Mouse (Mus musculus) megakaryocyte, adult 5-6 weeks (primary cell): ENCODE measurements around the gene Gal3st2. TPM values are rescaled to one million over a fixed set of nuclear protein-coding genes. Genes with fewer than 3 reads are reported as not detected.
"Not testable (repeated sequence)": the region's sequence is repeated elsewhere in the genome, so short reads cannot be mapped to it uniquely, and the experiment has no call there.

Experiments
- ATAC-seq: 2 replicates; pipeline ENCODE4 v1.8.0; 2016; ENCODE audit warnings: mild to moderate bottlenecking, inconsistent platforms; ENCODE audit not compliant: poor library complexity, severe bottlenecking
- total RNA-seq, 2 experiments: library from RNA; stranded (forward) in 1 of 2; stranded (reverse) in 1 of 2; fragments of 153-499, 151-499 nt in 1 of 2; fragments of 221-1000, 200-1000 nt in 1 of 2; gene quantifications; 2 replicates each; pipeline versions ENCODE4 v1.2.3 to v1.2.4; 2015 to 2017

Gene Gal3st2
- total RNA-seq, 2 experiments from 2014 or later = not detected

- ATAC-seq = no peak
Observed at GRCm38 (mm10) chr1:93859619-93860018, 1.5 kb upstream of the Gal3st2 start.

DNA sequence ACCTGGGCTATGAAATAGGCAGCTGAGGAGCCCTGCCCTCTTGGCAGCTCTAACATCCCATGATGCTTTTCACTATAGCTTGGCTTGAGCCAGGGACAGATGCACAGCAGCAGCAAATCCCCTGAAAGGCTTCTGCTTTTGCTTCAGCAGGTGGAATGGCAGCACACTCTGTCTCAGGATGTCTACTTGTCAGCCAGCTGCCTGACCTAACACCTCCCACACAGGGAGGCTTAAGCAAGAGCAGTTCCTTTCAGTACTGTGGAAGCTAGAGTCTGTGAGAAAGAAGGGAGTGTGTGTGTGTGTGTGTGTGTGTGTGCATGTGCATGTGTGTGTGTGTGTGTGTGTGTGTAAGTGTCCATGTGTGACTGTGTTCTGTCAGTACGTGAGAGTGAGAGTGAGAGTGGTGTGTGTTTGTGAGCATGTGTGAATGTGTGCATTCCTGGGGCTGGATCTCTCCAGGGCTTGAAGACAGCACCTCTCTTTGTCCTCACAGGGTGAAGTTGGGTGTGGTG lies 10.5 kb downstream of the Gal3st2 start:
- ATAC-seq = not testable (repeated sequence)

- ATAC-seq = not testable (repeated sequence)
Observed at GRCm38 (mm10) chr1:93874405-93874804, 13.3 kb downstream of the Gal3st2 start.

DNA sequence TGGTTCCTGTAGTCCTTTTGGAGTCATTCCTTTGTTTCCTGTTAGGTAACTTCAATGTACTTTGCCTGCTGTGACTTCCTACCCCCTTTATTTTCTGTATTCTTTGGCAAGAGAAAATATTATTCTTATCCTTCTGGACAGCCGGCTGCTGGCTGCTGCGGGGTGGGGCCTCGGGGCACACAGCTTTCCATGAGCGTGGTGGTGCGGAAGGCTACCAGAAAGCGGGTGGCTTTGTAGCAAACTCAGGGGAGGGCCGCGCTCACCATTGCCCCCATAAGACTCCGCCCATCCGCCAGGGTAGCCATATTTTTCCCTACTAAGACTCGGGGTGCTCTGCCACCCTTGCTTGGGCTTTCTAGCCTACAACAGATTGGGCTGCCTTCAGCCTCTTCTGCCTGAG lies 20.7 kb downstream of the Gal3st2 start:
- not testable (repeated sequence) for ATAC-seq

GRCm38 (mm10) chr1:93890936-93891335 lies 29.8 kb downstream of the Gal3st2 start:
- ATAC-seq = not testable (repeated sequence)

DNA sequence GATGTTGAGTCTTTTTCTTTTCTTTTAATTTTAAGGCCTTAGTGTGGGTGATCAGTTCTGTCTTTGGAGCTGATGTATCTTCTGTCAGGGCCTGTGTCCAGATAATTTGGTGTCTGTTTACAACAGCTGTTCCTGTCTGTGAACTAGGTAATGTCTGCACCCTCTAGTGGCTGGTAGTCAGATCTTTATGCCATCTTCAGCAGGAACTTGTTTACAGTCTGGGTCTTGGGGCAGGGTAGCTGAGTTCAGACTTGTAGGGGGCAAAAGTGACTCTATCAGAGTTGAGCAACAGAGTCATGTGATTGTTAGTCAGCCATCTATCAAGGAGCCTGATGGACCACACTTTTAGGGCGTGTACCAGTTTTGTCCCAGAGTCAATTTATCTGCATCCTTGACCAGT lies 36.3 kb downstream of the Gal3st2 start:
- ATAC-seq = not testable (repeated sequence)

- ATAC-seq = not testable (repeated sequence)
Observed at GRCm38 (mm10) chr1:93901291-93901690, 40.2 kb downstream of the Gal3st2 start.

GRCm38 (mm10) chr1:93906690-93907089 lies 45.6 kb downstream of the Gal3st2 start:
- peak; percentile 80 for ATAC-seq

- ATAC-seq = peak; percentile 86
Observed at GRCm38 (mm10) chr1:93908977-93909586, 48.0 kb downstream of the Gal3st2 start.

DNA sequence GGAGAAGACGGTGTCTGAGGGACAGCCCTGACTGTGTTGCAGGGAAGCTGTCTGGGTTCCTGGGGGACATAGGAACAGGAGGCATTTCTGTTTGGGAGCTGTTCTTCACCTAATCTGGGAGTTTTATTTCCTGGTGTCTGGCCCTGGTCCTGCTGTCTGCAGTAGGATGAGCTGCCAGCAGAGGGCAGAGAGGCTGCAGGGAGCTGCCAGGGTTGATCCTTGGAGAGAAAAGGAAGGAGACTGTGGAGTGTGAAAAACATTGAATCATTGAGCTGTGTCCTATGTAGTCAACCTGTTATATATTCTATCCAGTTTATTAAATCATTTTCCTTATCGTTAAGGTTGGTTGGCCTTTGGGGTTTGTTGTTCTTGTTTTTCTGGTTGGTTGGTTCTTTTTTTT lies 50.8 kb downstream of the Gal3st2 start:
- peak; percentile 66 for ATAC-seq

- not testable (repeated sequence) for ATAC-seq
Observed at GRCm38 (mm10) chr1:93917160-93917559, 56.1 kb downstream of the Gal3st2 start.

GRCm38 (mm10) chr1:93918011-93918410 lies 56.9 kb downstream of the Gal3st2 start, which contains the start of gene Gal3st2b:
Gal3st2b (plus strand) TSS chr1:93918311.
- ATAC-seq = not testable (repeated sequence)

DNA sequence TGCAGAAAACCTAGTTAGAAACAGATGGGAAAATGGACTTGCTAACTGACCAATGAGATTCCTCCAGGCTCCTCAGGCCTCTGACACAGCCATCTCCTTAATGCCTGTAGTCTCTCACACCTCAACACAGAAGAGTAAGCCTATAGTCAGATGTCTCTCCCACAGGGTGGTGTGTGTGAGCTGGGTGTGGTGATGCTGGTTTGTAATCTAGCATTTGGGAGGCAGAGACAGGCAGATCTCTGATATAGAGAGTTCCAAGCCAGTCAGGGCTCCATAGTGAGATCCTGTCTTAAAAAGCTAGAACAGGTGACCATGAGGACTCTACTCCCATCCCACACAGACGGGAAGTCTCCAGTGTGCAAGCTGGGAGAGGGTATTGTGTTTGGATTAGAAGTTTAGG lies 57.7 kb downstream of the Gal3st2 start:
- not testable (repeated sequence) for ATAC-seq

GRCm38 (mm10) chr1:93919321-93919720 lies 58.2 kb downstream of the Gal3st2 start:
- ATAC-seq = not testable (repeated sequence)

DNA sequence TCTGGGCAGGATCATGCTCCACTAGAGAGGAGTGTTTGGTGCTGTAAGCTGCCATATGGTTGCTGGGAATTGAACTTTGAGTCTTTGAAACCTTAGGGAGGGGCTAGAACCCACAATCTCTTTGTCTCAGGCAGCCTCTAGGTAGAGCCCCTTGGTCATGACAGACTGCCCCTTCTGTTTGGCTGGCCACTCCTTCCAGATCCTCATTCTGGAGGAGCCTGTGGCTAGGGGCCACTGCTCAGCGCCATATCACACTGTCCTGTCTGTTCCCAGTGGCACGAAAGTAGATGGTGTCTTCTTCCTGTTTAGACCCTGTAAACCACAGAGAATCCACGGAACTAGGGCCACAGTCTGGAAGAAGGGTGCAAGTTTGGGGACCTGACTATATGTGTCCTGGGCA lies 61.5 kb downstream of the Gal3st2 start:
- not testable (repeated sequence) for ATAC-seq

DNA sequence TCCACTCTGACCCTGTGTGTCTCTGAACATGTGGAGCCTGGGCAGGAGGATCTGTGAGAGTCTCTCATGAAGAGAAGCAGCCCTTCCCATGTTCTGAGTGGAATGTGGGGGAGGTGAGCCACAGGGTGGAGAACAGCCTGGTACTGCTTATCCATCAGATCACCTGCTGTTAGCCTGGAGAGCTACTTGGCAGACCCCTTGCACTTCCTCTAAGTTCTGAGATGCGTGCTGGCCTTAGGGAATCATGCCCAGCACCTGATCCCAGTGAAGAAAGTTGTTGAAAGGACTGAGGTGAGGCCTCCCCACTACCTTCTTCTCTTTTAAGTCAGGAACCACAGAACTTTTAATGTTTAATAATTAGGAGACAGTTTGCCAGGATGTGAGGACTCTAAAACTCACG lies 62.0 kb downstream of the Gal3st2 start:
- ATAC-seq = not testable (repeated sequence)

Other genes starting within 250 kb of the Gal3st2 start
- 21.4 and 22.7 TPM in 2 replicates for gene Stk25, start 202.6 kb upstream of the Gal3st2 start, total RNA-seq (2015)
- gene Stk25, start 202.6 kb upstream of the Gal3st2 start, total RNA-seq (2017) = 26.5 and 39.6 TPM in 2 replicates
- gene Bok, start 175.6 kb upstream of the Gal3st2 start, total RNA-seq (2015) = not detected in 2 replicates
- not detected in 2 replicates for gene Bok, start 175.6 kb upstream of the Gal3st2 start, total RNA-seq (2017)
- 16.6 and 19.9 TPM in 2 replicates for gene Atg4b, start 109.8 kb upstream of the Gal3st2 start, total RNA-seq (2015)
- 34.5 and 36.5 TPM in 2 replicates for gene Atg4b, start 109.8 kb upstream of the Gal3st2 start, total RNA-seq (2017)
- 19.5 and 25.3 TPM in 2 replicates for gene Thap4, start 106.4 kb upstream of the Gal3st2 start, total RNA-seq (2015)
- 11.5 and 14.0 TPM in 2 replicates for gene Thap4, start 106.4 kb upstream of the Gal3st2 start, total RNA-seq (2017)
- gene Dtymk, start 59.4 kb upstream of the Gal3st2 start, total RNA-seq (2015) = 89.6 and 94.6 TPM in 2 replicates
- gene Dtymk, start 59.4 kb upstream of the Gal3st2 start, total RNA-seq (2017) = 78.7 and 94.6 TPM in 2 replicates
- gene Ing5, start 57.3 kb upstream of the Gal3st2 start, total RNA-seq (2015) = 8.3 and 11.1 TPM in 2 replicates
- 22.1 and 26.3 TPM in 2 replicates for gene Ing5, start 57.3 kb upstream of the Gal3st2 start, total RNA-seq (2017)
- gene D2hgdh, start 36.4 kb upstream of the Gal3st2 start, total RNA-seq (2015) = 10.8 and 12.4 TPM in 2 replicates
- gene D2hgdh, start 36.4 kb upstream of the Gal3st2 start, total RNA-seq (2017) = 13.2 and 15.2 TPM in 2 replicates
- not detected in 2 replicates for gene Gal3st2b, start 57.0 kb downstream of the Gal3st2 start, total RNA-seq (2015)
- not detected in 2 replicates for gene Gal3st2b, start 57.0 kb downstream of the Gal3st2 start, total RNA-seq (2017)
- gene Gal3st2c, start 129.2 kb downstream of the Gal3st2 start, total RNA-seq (2015) = not detected in 2 replicates
- gene Gal3st2c, start 129.2 kb downstream of the Gal3st2 start, total RNA-seq (2017) = not detected in 2 replicates
- not detected in 2 replicates for gene Neu4, start 159.1 kb downstream of the Gal3st2 start, total RNA-seq (2015)
- not detected in 2 replicates for gene Neu4, start 159.1 kb downstream of the Gal3st2 start, total RNA-seq (2017)
- gene Pdcd1, start 191.2 kb downstream of the Gal3st2 start, total RNA-seq (2015) = not detected in 2 replicates
- 0.26 TPM in 1 of 2 replicates, not detected in the other for gene Pdcd1, start 191.2 kb downstream of the Gal3st2 start, total RNA-seq (2017)